13 mouse cellular contexts compared by ENCODE assay signal in the genomic region with DNA sequence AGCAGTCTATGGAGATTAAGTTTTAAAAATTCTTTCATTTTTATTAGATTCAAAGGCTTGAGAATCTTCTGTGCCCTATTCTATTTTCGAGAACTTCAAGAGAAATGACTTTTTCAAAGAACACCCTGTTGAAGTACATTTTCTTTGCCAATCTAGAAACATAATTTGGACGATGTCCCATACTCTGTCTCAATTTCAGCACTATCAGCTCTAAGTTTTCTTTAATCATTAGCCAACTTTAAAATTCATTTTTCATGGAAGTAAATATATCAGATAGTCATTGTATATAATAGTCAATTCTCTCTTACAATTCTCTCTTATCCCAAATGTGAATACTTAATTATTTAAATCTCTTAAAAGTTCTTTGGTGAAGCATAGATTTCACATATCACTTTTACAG.
"Had no signal": no experiment of that assay in that cellular context is flagged by ENCODE, and none has a peak within 500 bp of the region (broad histone marks: within the 10 kb centered on the region; RNA-seq: fewer than 3 reads in every experiment).

No protein-coding gene starts in this region.

- ATAC-seq: liver, embryonic 12.5 days; midbrain, embryonic 15.5 days had no signal

- DNase-seq: lung, adult 18-20 months; right cerebral cortex, postnatal 14 days; thymus, adult 2 months; thymus, postnatal 25 days; thymus, postnatal 4 days had no signal

- H3K36me3 ChIP-seq: liver, embryonic 12.5 days; midbrain, embryonic 10.5 days; midbrain, embryonic 12.5 days; midbrain, embryonic 15.5 days; neural tube, embryonic 12.5 days; stomach, embryonic 15.5 days had no signal

- H3K4me3 ChIP-seq: liver, embryonic 12.5 days; midbrain, embryonic 10.5 days; midbrain, embryonic 12.5 days; midbrain, embryonic 15.5 days; neural tube, embryonic 12.5 days; stomach, embryonic 15.5 days had no signal

- H3K27ac ChIP-seq: liver, embryonic 12.5 days; liver, embryonic 14.5 days; midbrain, embryonic 10.5 days; midbrain, embryonic 12.5 days; midbrain, embryonic 15.5 days; neural tube, embryonic 12.5 days; stomach, embryonic 15.5 days; stomach, postnatal 0 days had no signal

- H3K4me1 ChIP-seq: liver, embryonic 12.5 days; midbrain, embryonic 10.5 days; midbrain, embryonic 12.5 days; midbrain, embryonic 15.5 days; neural tube, embryonic 12.5 days; stomach, embryonic 15.5 days had no signal

- H3K9me3 ChIP-seq: liver, embryonic 12.5 days; midbrain, embryonic 10.5 days; midbrain, embryonic 12.5 days; midbrain, embryonic 15.5 days; neural tube, embryonic 12.5 days; stomach, embryonic 15.5 days had no signal

- H3K27me3 ChIP-seq: liver, embryonic 12.5 days; midbrain, embryonic 12.5 days; midbrain, embryonic 15.5 days; neural tube, embryonic 12.5 days; stomach, embryonic 15.5 days had no signal

- H3K9ac ChIP-seq: liver, embryonic 12.5 days; liver, embryonic 14.5 days; midbrain, embryonic 12.5 days; midbrain, embryonic 15.5 days; neural tube, embryonic 12.5 days; stomach, embryonic 15.5 days had no signal

- H3K4me2 ChIP-seq: liver, embryonic 12.5 days; midbrain, embryonic 12.5 days; midbrain, embryonic 15.5 days; neural tube, embryonic 12.5 days; stomach, embryonic 15.5 days had no signal
